Mouse (Mus musculus) left cerebral cortex, postnatal 25 days (tissue): Measurements from ENCODE around the gene Gal3st4. TPM values are rescaled to one million over a fixed set of nuclear protein-coding genes. Genes with fewer than 3 reads are reported as not detected.

Source experiments
- DNase-seq, 2 experiments: peaks; one replicate each; pipeline ENCODE4 v3.0.0; 2022; ENCODE audit warnings: low spot score in 2 of 2, mixed read lengths in 1 of 2
- intact Hi-C: fragments of 180-260 bp; cut with DNase I; formaldehyde crosslinking; loops from one replicate; pipeline ENCODE4 v1.15.1; 2025
- total RNA-seq, 2 experiments: library from RNA; stranded (reverse); gene quantifications; 2 replicates each; pipeline ENCODE4 v1.2.3; 2021

The Gal3st4 gene
- total RNA-seq, 2 experiments from 2014 or later: 3.5 to 3.6 TPM

- peak; percentile 90 to 95 for DNase-seq
- intact Hi-C loops: no loop called here
Observed at GRCm38 (mm10) chr5:138263260-138264206, 9.1 kb downstream of the Gal3st4 start, which contains the start of gene BC037034. BC037034 (minus strand) TSS chr5:138264033.

GRCm38 (mm10) chr5:138262582-138263240 lies 9.9 kb downstream of the Gal3st4 start:
- DNase-seq: no peak
- intact Hi-C loops: no loop called here

- intact Hi-C loops: no loop called here
- no peak for DNase-seq
Observed at GRCm38 (mm10) chr5:138262001-138262400, 10.6 kb downstream of the Gal3st4 start.

- intact Hi-C loops: no loop called here
- no peak for DNase-seq
Observed at GRCm38 (mm10) chr5:138260834-138261233, 11.8 kb downstream of the Gal3st4 start.

GRCm38 (mm10) chr5:138260051-138260450 lies 12.6 kb downstream of the Gal3st4 start:
- no peak for DNase-seq
- intact Hi-C loops: no loop called here

- no peak for DNase-seq
- intact Hi-C loops: loop anchor here (5.0 kb wide), 1 partner anchor 183 kb away; the partner anchor contains the start of gene Zfp157
Observed at GRCm38 (mm10) chr5:138258993-138259392, 13.6 kb downstream of the Gal3st4 start.

- DNase-seq: no peak
- intact Hi-C loops: loop anchor here (5.0 kb wide), 1 partner anchor 184 kb away; the partner anchor contains the start of gene Zfp157
Observed at GRCm38 (mm10) chr5:138258542-138258941, 14.1 kb downstream of the Gal3st4 start.

GRCm38 (mm10) chr5:138258078-138258477 lies 14.6 kb downstream of the Gal3st4 start:
- intact Hi-C loops: loop anchor here (5.0 kb wide), 1 partner anchor 184 kb away; the partner anchor contains the start of gene Zfp157
- DNase-seq: no peak

GRCm38 (mm10) chr5:138257585-138257978 lies 15.1 kb downstream of the Gal3st4 start:
- intact Hi-C loops: loop anchor here (5.0 kb wide), 1 partner anchor 185 kb away; the partner anchor contains the start of gene Zfp157

GRCm38 (mm10) chr5:138256966-138257584 lies 15.6 kb downstream of the Gal3st4 start:
- intact Hi-C loops: loop anchor here (5.0 kb wide), 1 partner anchor 185 kb away; the partner anchor contains the start of gene Zfp157
- DNase-seq: no peak

More at GRCm38 (mm10) chr5:138257585-138257978, 15.1 kb downstream of the Gal3st4 start:
- no peak for DNase-seq

- DNase-seq: no peak
- intact Hi-C loops: loop anchor here (5.0 kb wide), 1 partner anchor 186 kb away; the partner anchor contains the start of gene Zfp157
Observed at GRCm38 (mm10) chr5:138256094-138256467, 16.6 kb downstream of the Gal3st4 start.

- intact Hi-C loops: loop anchor here (5.0 kb wide), 1 partner anchor 187 kb away; the partner anchor contains the start of gene Zfp157
- peak; percentile 97 to 99 for DNase-seq
Observed at GRCm38 (mm10) chr5:138255353-138256093, 17.1 kb downstream of the Gal3st4 start, which contains the start of gene Lamtor4. Lamtor4 (plus strand) TSS chr5:138255482.

- intact Hi-C loops: no loop called here
Observed at GRCm38 (mm10) chr5:138253061-138253460, 19.6 kb downstream of the Gal3st4 start.

GRCm38 (mm10) chr5:138251144-138251543 lies 21.5 kb downstream of the Gal3st4 start:
- no peak for DNase-seq
- intact Hi-C loops: loop anchor here (1.0 kb wide), 1 partner anchor 50 kb away; no protein-coding TSS in a partner anchor

More at GRCm38 (mm10) chr5:138253061-138253460, 19.6 kb downstream of the Gal3st4 start:
- DNase-seq: no peak

GRCm38 (mm10) chr5:138241511-138241910 lies 31.1 kb downstream of the Gal3st4 start:
- intact Hi-C loops: no loop called here
- no peak for DNase-seq

- no peak for DNase-seq
- intact Hi-C loops: no loop called here
Observed at GRCm38 (mm10) chr5:138234224-138234623, 38.4 kb downstream of the Gal3st4 start.

- no peak for DNase-seq
- intact Hi-C loops: no loop called here
Observed at GRCm38 (mm10) chr5:138233778-138234177, 38.9 kb downstream of the Gal3st4 start.

- no peak for DNase-seq
- intact Hi-C loops: no loop called here
Observed at GRCm38 (mm10) chr5:138229511-138229910, 43.1 kb downstream of the Gal3st4 start.

GRCm38 (mm10) chr5:138228026-138228425 lies 44.6 kb downstream of the Gal3st4 start:
- intact Hi-C loops: no loop called here

More at GRCm38 (mm10) chr5:138228026-138228425, 44.6 kb downstream of the Gal3st4 start:
- DNase-seq: no peak
